10 mouse cellular contexts compared by ENCODE assay signal in the genomic region with DNA sequence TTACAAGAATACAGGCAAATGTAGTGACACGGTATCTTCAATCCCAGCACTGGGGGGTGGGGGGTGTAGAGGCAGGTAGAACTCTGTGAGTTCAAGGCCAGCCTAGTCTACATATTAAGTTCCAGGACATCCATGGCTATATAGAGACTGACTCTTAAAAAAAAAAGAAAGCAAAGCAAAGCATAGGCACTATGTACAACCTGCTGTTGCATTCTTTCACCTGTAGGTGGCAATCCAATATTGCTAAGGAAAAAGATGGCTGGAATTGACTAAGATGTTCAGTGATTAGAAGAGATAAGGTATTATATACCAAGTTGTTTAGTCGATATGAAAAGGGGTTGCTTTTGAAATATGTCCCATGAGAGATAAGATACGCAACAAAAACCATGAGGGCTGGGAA. TPM values are rescaled to one million over a fixed set of nuclear protein-coding genes. Genes with fewer than 3 reads are reported as not detected.
DNase-seq lines count a peak whose midpoint lies in the region; ATAC-seq and TF ChIP-seq lines count a peak whose summit lies in the region.
"Had no signal": no experiment of that assay in that cellular context is flagged by ENCODE, and none has a peak within 500 bp of the region (broad histone marks: within the 10 kb centered on the region; RNA-seq: fewer than 3 reads in every experiment).

No protein-coding gene starts in this region.

- TF ChIP-seq EP300 in MEL (IDR thresholded peaks at IDR 0.05; ENCODE audit: low read depth in 1 of 2, low read length in 2 of 2): no peak; a peak in 1 of 4 replicates

- peaks cover 66% of the 10 kb centered on the region for H3K79me2 ChIP-seq in MEL (ENCODE audit: control insufficient read depth, insufficient read depth, low read length, poor library complexity)

- 0 out of 2 replicates have a peak, but pooled peaks have one; percentile 28 for ATAC-seq in intestine, embryonic 16.5 days
- no peak for ATAC-seq in intestine, embryonic 15.5 days
- peak; percentile 68 for ATAC-seq in common myeloid progenitor, adult 5-6 weeks (replicated peaks; ENCODE audit: low read depth, poor library complexity, severe bottlenecking)
- no peak; the same call in 1 of the 2 replicates for ATAC-seq in kidney, postnatal 0 days (replicated peaks; ENCODE audit: low FRiP score, low read depth)
- ATAC-seq in monocyte, adult 5-6 weeks (replicated peaks; ENCODE audit: insufficient number of reproducible peaks, low FRiP score, low TSS enrichment, poor library complexity, severe bottlenecking): peak; percentile 89

- H3K9ac ChIP-seq in intestine, embryonic 16.5 days (ENCODE audit: low read depth, low read length): no peak overlapping the region
- H3K9ac ChIP-seq in intestine, embryonic 15.5 days: no peak overlapping the region
- no peak overlapping the region for H3K9ac ChIP-seq in MEL (ENCODE audit: control insufficient read depth, low read depth, low read length, poor library complexity, severe bottlenecking)
- no peak overlapping the region for H3K9ac ChIP-seq in kidney, postnatal 0 days (ENCODE audit: low read depth, low read length)
- H3K9ac ChIP-seq: limb, embryonic 12.5 days; stomach, embryonic 15.5 days had no signal

- H3K27me3 ChIP-seq in intestine, embryonic 16.5 days (replicated peaks; ENCODE audit: control insufficient read depth, insufficient read depth, low read length): no peaks in the 10 kb centered on the region
- no peaks in the 10 kb centered on the region for H3K27me3 ChIP-seq in intestine, embryonic 15.5 days (replicated peaks)
- H3K27me3 ChIP-seq in MEL (ENCODE audit: control insufficient read depth in 1 of 2, insufficient read depth in 2 of 2, low read length in 2 of 2): no peaks in the 10 kb centered on the region
- no peaks in the 10 kb centered on the region for H3K27me3 ChIP-seq in kidney, postnatal 0 days (ENCODE audit: insufficient read depth, low read length)
- H3K27me3 ChIP-seq: limb, embryonic 12.5 days; stomach, embryonic 15.5 days had no signal

- no peaks in the 10 kb centered on the region for H3K36me3 ChIP-seq in intestine, embryonic 16.5 days (ENCODE audit: control insufficient read depth, insufficient read depth, low read length)
- no peaks in the 10 kb centered on the region for H3K36me3 ChIP-seq in intestine, embryonic 15.5 days
- peaks cover 40 to 56% of the 10 kb centered on the region in 2 experiments for H3K36me3 ChIP-seq in MEL (ENCODE audit: control insufficient read depth in 1 of 2, insufficient read depth in 2 of 2, low read length in 2 of 2)
- no peaks in the 10 kb centered on the region for H3K36me3 ChIP-seq in kidney, postnatal 0 days (ENCODE audit: insufficient read depth, low read length)
- H3K36me3 ChIP-seq: stomach, embryonic 15.5 days had no signal

- no peak overlapping the region for H3K4me2 ChIP-seq in intestine, embryonic 16.5 days (ENCODE audit: low read depth, low read length)
- H3K4me2 ChIP-seq in intestine, embryonic 15.5 days (replicated peaks): no peak overlapping the region
- no peak overlapping the region for H3K4me2 ChIP-seq in kidney, postnatal 0 days (ENCODE audit: low read length)
- H3K4me2 ChIP-seq: limb, embryonic 12.5 days; stomach, embryonic 15.5 days had no signal

- WGBS in intestine, embryonic 16.5 days: 53% methylated on average over 3 of the region's 3 CpGs
- WGBS in intestine, embryonic 15.5 days: 56% methylated on average over 3 of the region's 3 CpGs
- 62% methylated on average over 3 of the region's 3 CpGs for WGBS in kidney, postnatal 0 days

- H3K4me1 ChIP-seq in intestine, embryonic 16.5 days (ENCODE audit: control insufficient read depth, insufficient read depth, low read length): peaks cover 5% of the 10 kb centered on the region; the same call in 1 of the 2 replicates
- peaks cover 2% of the 10 kb centered on the region; the same call in 1 of the 2 replicates for H3K4me1 ChIP-seq in intestine, embryonic 15.5 days (replicated peaks)
- peaks cover 19 to 20% of the 10 kb centered on the region in 2 experiments for H3K4me1 ChIP-seq in MEL (ENCODE audit: control insufficient read depth in 1 of 2, insufficient read depth in 2 of 2, low read length in 2 of 2)
- H3K4me1 ChIP-seq in kidney, postnatal 0 days (replicated peaks; ENCODE audit: insufficient read depth, low read length): no peaks in the 10 kb centered on the region
- H3K4me1 ChIP-seq: limb, embryonic 12.5 days; stomach, embryonic 15.5 days had no signal

- no peak overlapping the region for H3K4me3 ChIP-seq in intestine, embryonic 16.5 days (ENCODE audit: low read length)
- H3K4me3 ChIP-seq in intestine, embryonic 15.5 days (replicated peaks): no peak overlapping the region
- no peak overlapping the region for H3K4me3 ChIP-seq in MEL (ENCODE audit: control insufficient read depth in 1 of 2, insufficient read depth in 1 of 2, low read depth in 2 of 2, low read length in 2 of 2)
- no peak overlapping the region for H3K4me3 ChIP-seq in kidney, postnatal 0 days (replicated peaks; ENCODE audit: low read depth, low read length)
- H3K4me3 ChIP-seq: limb, embryonic 12.5 days; stomach, embryonic 15.5 days had no signal

- no peak overlapping the region for H3K27ac ChIP-seq in intestine, embryonic 16.5 days (ENCODE audit: low read length)
- no peak overlapping the region for H3K27ac ChIP-seq in intestine, embryonic 15.5 days
- no peak overlapping the region for H3K27ac ChIP-seq in MEL (ENCODE audit: control insufficient read depth, low read depth, low read length)
- H3K27ac ChIP-seq in kidney, postnatal 0 days: no peak overlapping the region
- H3K27ac ChIP-seq: limb, embryonic 12.5 days; stomach, embryonic 15.5 days had no signal

- DNase-seq in 416B (ENCODE audit: low read depth) (peak; percentile 86), MEL (ENCODE audit: low read depth, low spot score) (peak; percentile 62)
- peak; percentile 92 for DNase-seq in kidney, postnatal 0 days (ENCODE audit: low spot score)
- no peak for DNase-seq in urinary bladder, adult 2 months (ENCODE audit: low spot score)

- peak; percentile 74 for TF ChIP-seq RAD21 in MEL (IDR thresholded peaks at IDR 0.05; ENCODE audit: low read depth, low read length)

- no peak for TF ChIP-seq POLR2A in MEL (IDR thresholded peaks at IDR 0.05; ENCODE audit: control insufficient read depth in 1 of 2, insufficient read depth in 1 of 2, low read depth in 1 of 2, low read length in 2 of 2, poor library complexity in 1 of 2)

- H3K9me3 ChIP-seq in intestine, embryonic 16.5 days (ENCODE audit: control insufficient read depth, low read length): no peaks in the 10 kb centered on the region
- H3K9me3 ChIP-seq in intestine, embryonic 15.5 days: no peaks in the 10 kb centered on the region
- H3K9me3 ChIP-seq in MEL (replicated peaks; ENCODE audit: insufficient read depth, low read length): no peaks in the 10 kb centered on the region
- no peaks in the 10 kb centered on the region for H3K9me3 ChIP-seq in kidney, postnatal 0 days (replicated peaks; ENCODE audit: low read length)
- H3K9me3 ChIP-seq: limb, embryonic 12.5 days; stomach, embryonic 15.5 days had no signal

- TF ChIP-seq CTCF in MEL (IDR thresholded peaks at IDR 0.05 in 2 of 3, conservative IDR thresholded peaks at IDR 0.05 in 1 of 3; ENCODE audit: control insufficient read depth in 1 of 3, insufficient read depth in 1 of 3, low read depth in 2 of 3, low read length in 3 of 3, poor library complexity in 1 of 3, severe bottlenecking in 1 of 3): peak in 2 of 3 experiments; percentile 73 to 74; a peak in 4 of 6 replicates
- TF ChIP-seq CTCF in kidney, postnatal 0 days (IDR thresholded peaks at IDR 0.05; ENCODE audit: low read depth): peak; percentile 96

TF ChIP-seq in MEL, 35 proteins besides CTCF, POLR2A, EP300 and RAD21 (continues in another document):
- TF ChIP-seq MEF2A (IDR thresholded peaks at IDR 0.05; ENCODE audit: extremely low read depth, insufficient replicate concordance, low read depth, low read length, poor library complexity, severe bottlenecking): no peak
- no peak for TF ChIP-seq POLR2AphosphoS2 (IDR thresholded peaks at IDR 0.05; ENCODE audit: low read length)
- no peak for TF ChIP-seq KAT2A (conservative IDR thresholded peaks at IDR 0.05; ENCODE audit: low read depth, low read length)
- no peak for TF ChIP-seq USF2 (IDR thresholded peaks at IDR 0.05; ENCODE audit: borderline replicate concordance in 1 of 2, insufficient read depth in 1 of 2, low read depth in 1 of 2, low read length in 2 of 2)
- TF ChIP-seq MYC (IDR thresholded peaks at IDR 0.05; ENCODE audit: low read depth, low read length): no peak
- no peak for TF ChIP-seq GABPA (IDR thresholded peaks at IDR 0.05; ENCODE audit: low read depth, low read length)
- no peak for TF ChIP-seq HCFC1 (IDR thresholded peaks at IDR 0.05; ENCODE audit: low read depth, low read length)
- TF ChIP-seq TBP (IDR thresholded peaks at IDR 0.05; ENCODE audit: low read depth, low read length): no peak
- TF ChIP-seq ZC3H11A (IDR thresholded peaks at IDR 0.05; ENCODE audit: low read depth, low read length): peak; percentile 57
- TF ChIP-seq TCF12 (IDR thresholded peaks at IDR 0.05; ENCODE audit: low read depth, low read length): no peak
- no peak for TF ChIP-seq POLR2AphosphoS5 (IDR thresholded peaks at IDR 0.05; ENCODE audit: borderline replicate concordance, low read depth, low read length)
- TF ChIP-seq MAZ (IDR thresholded peaks at IDR 0.05; ENCODE audit: low read depth, low read length): no peak
- TF ChIP-seq NRF1 (IDR thresholded peaks at IDR 0.05; ENCODE audit: insufficient read depth, low read depth, low read length, poor library complexity, severe bottlenecking): no peak
- TF ChIP-seq RCOR1 (IDR thresholded peaks at IDR 0.05; ENCODE audit: low read depth, low read length): no peak
- no peak for TF ChIP-seq ELF1 (IDR thresholded peaks at IDR 0.05; ENCODE audit: low read depth, low read length)
- no peak for TF ChIP-seq MAX (IDR thresholded peaks at IDR 0.05; ENCODE audit: low read length)
- no peak for TF ChIP-seq CHD2 (IDR thresholded peaks at IDR 0.05; ENCODE audit: low read length)
- no peak for TF ChIP-seq UBTF (IDR thresholded peaks at IDR 0.05; ENCODE audit: borderline replicate concordance, insufficient read depth, low read depth, low read length)
- TF ChIP-seq MXI1 (IDR thresholded peaks at IDR 0.05; ENCODE audit: low read depth, low read length): no peak

RNA-seq across cellular contexts. Expression of a gene that starts 31.5 kb away (rescaled TPM):
- 14.1 and 17.2 TPM in 2 replicates for polyA plus RNA-seq in intestine, embryonic 16.5 days (2015; fragmentation: Nextera tagmentation; extraction: Ambion mirVana)
- polyA plus RNA-seq in intestine, embryonic 15.5 days (2015; fragmentation: Nextera tagmentation; extraction: Ambion mirVana): 18.9 and 21.4 TPM in 2 replicates
- total RNA-seq in MEL (2012; rRNA removed): 120 and 145 TPM in 2 replicates
- 100 to 1,000 TPM in 1 of 2 experiments, 10 to 100 TPM in 1; 93.3 to 117 TPM for polyA plus RNA-seq in MEL (2012; ENCODE audit: insufficient read depth in 1 of 2, insufficient read length in 2 of 2, low read depth in 1 of 2, low replicate concordance in 2 of 2, missing spikeins in 1 of 2)
- total RNA-seq in common myeloid progenitor, adult 5-6 weeks (2017): 114 and 130 TPM in 2 replicates
- polyA plus RNA-seq in kidney, postnatal 0 days (2015; fragmentation: Nextera tagmentation; extraction: Ambion mirVana): 10.4 and 11.2 TPM in 2 replicates
- 54.6 to 83.2 TPM (median 70.1 TPM) in 3 replicates for total RNA-seq in monocyte, adult 5-6 weeks (2017)
- 42.8 and 45.2 TPM in 2 replicates for polyA plus RNA-seq in urinary bladder, adult 2 months (2012; rRNA removed)

Comparison
In these comparisons a context has a peak if more than half of its experiments do, and no peak if none do; other contexts are left out.
1. ATAC-seq: peak in intestine, embryonic 16.5 days (single experiment), common myeloid progenitor, adult 5-6 weeks (single experiment) and monocyte, adult 5-6 weeks (single experiment); none in intestine, embryonic 15.5 days (single experiment) and kidney, postnatal 0 days (single experiment).